In the genomic region with DNA sequence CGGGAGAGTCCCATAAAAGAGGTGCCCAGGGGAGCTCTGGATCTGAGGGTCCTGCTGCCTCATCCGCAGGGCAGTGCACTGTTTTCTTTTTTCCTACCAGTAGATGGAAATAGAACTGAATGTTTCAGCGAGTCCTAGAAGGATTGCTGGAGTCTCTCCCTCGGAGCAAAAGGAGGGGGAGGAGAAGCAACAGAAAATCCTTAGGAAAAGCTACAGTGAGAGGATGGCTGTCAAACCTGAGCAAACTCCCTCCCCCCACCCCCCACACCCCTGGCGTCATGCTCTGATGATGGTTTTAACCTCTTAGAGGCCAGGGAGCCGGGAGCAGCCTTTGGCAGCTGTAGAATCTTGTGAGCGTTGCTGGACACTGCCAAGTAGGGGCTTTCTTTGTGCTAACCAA, we compare ENCODE assay signal across 10 mouse cellular contexts.
A peak's percentile ranks its signal among the peaks of the same experiment; 100 is the strongest.
DNase-seq lines count a peak whose midpoint lies in the region; ATAC-seq and TF ChIP-seq lines count a peak whose summit lies in the region.
"Had no signal": no experiment of that assay in that cellular context is flagged by ENCODE, and none has a peak within 500 bp of the region (broad histone marks: within the 10 kb centered on the region; RNA-seq: fewer than 3 reads in every experiment).

No protein-coding gene starts in this region.

- 13% methylated on average over 7 of the region's 7 CpGs for WGBS in kidney, embryonic 15.5 days
- 15% methylated on average over 7 of the region's 7 CpGs for WGBS in heart, embryonic 15.5 days
- 7% methylated on average over 7 of the region's 7 CpGs for WGBS in midbrain, embryonic 16.5 days

- H3K4me1 ChIP-seq in kidney, embryonic 15.5 days = peaks cover 9% of the 10 kb centered on the region; the same call in 1 of the 2 replicates
- H3K4me1 ChIP-seq in heart, embryonic 15.5 days (replicated peaks) = peaks cover 18% of the 10 kb centered on the region
- H3K4me1 ChIP-seq in midbrain, embryonic 16.5 days (ENCODE audit: control insufficient read depth, insufficient read depth, low read length) = peaks cover 11% of the 10 kb centered on the region

- no peaks in the 10 kb centered on the region for H3K9me3 ChIP-seq in kidney, embryonic 15.5 days (replicated peaks)
- H3K9me3 ChIP-seq in heart, embryonic 15.5 days (replicated peaks) = no peaks in the 10 kb centered on the region
- no peaks in the 10 kb centered on the region; the same call in 1 of the 2 replicates for H3K9me3 ChIP-seq in midbrain, embryonic 16.5 days (replicated peaks; ENCODE audit: control insufficient read depth, low read length, poor library complexity, severe bottlenecking)
- H3K9me3 ChIP-seq: embryonic facial prominence, embryonic 13.5 days; limb, embryonic 12.5 days had no signal

- no peaks in the 10 kb centered on the region for H3K27me3 ChIP-seq in kidney, embryonic 15.5 days
- H3K27me3 ChIP-seq in heart, embryonic 15.5 days = no peaks in the 10 kb centered on the region
- no peaks in the 10 kb centered on the region for H3K27me3 ChIP-seq in midbrain, embryonic 16.5 days (ENCODE audit: control insufficient read depth, insufficient read depth, low read depth, low read length)
- H3K27me3 ChIP-seq: embryonic facial prominence, embryonic 13.5 days; limb, embryonic 12.5 days had no signal

- H3K27ac ChIP-seq in kidney, embryonic 15.5 days = no peak overlapping the region
- 0 out of 2 replicates have a peak overlapping the region, but pooled peaks have one; percentile 14 for H3K27ac ChIP-seq in heart, embryonic 15.5 days
- no peak overlapping the region for H3K27ac ChIP-seq in midbrain, embryonic 16.5 days (ENCODE audit: low read length)
- H3K27ac ChIP-seq: embryonic facial prominence, embryonic 13.5 days; limb, embryonic 12.5 days had no signal

- H3K9ac ChIP-seq in kidney, embryonic 15.5 days = no peak overlapping the region
- no peak overlapping the region for H3K9ac ChIP-seq in heart, embryonic 15.5 days
- H3K9ac ChIP-seq in midbrain, embryonic 16.5 days (ENCODE audit: low read depth, low read length) = 0 out of 2 replicates have a peak overlapping the region, but pooled peaks have one; percentile 36
- H3K9ac ChIP-seq: embryonic facial prominence, embryonic 13.5 days; limb, embryonic 12.5 days had no signal

- peak; percentile 33; the same call in 1 of the 2 replicates for TF ChIP-seq CTCF in brain, embryonic 14.5 days (IDR thresholded peaks at IDR 0.05; ENCODE audit: borderline replicate concordance, extremely low read depth, insufficient read depth, insufficient read length)

- H3K4me3 ChIP-seq in kidney, embryonic 15.5 days (replicated peaks) = no peak overlapping the region
- no peak overlapping the region for H3K4me3 ChIP-seq in heart, embryonic 15.5 days
- H3K4me3 ChIP-seq in midbrain, embryonic 16.5 days (ENCODE audit: low read depth, low read length) = 0 out of 2 replicates have a peak overlapping the region, but pooled peaks have one; percentile 5
- H3K4me3 ChIP-seq: embryonic facial prominence, embryonic 13.5 days; limb, embryonic 12.5 days had no signal

- H3K36me3 ChIP-seq in kidney, embryonic 15.5 days = no peaks in the 10 kb centered on the region
- H3K36me3 ChIP-seq in heart, embryonic 15.5 days = no peaks in the 10 kb centered on the region
- no peaks in the 10 kb centered on the region for H3K36me3 ChIP-seq in midbrain, embryonic 16.5 days (ENCODE audit: control insufficient read depth, insufficient read depth, low read length)
- H3K36me3 ChIP-seq: embryonic facial prominence, embryonic 13.5 days; limb, embryonic 12.5 days had no signal

- H3K4me2 ChIP-seq in kidney, embryonic 15.5 days = peak overlapping the region; percentile 35
- H3K4me2 ChIP-seq in heart, embryonic 15.5 days = peak overlapping the region; percentile 49
- peak overlapping the region; percentile 44 for H3K4me2 ChIP-seq in midbrain, embryonic 16.5 days (ENCODE audit: low read length)
- H3K4me2 ChIP-seq: embryonic facial prominence, embryonic 13.5 days; limb, embryonic 12.5 days had no signal

- TF ChIP-seq POLR2A in brain, embryonic 14.5 days (IDR thresholded peaks at IDR 0.05; ENCODE audit: borderline replicate concordance, extremely low read depth, insufficient read depth, insufficient read length, poor library complexity, severe bottlenecking) = no peak

- no peak for DNase-seq in kidney, adult 11 months
- peak; percentile 63 for DNase-seq in brain, embryonic 14.5 days (ENCODE audit: low read depth)
- no peak for DNase-seq in cerebellum, postnatal 14 days
- no peak for DNase-seq in cerebellum, adult 11-12 months
- DNase-seq in thymus, adult 18-20 months = no peak

- peak; percentile 54; the same call in 1 of the 2 replicates for ATAC-seq in kidney, embryonic 15.5 days (replicated peaks; ENCODE audit: low FRiP score)
- ATAC-seq in heart, embryonic 15.5 days (replicated peaks; ENCODE audit: insufficient number of reproducible peaks, insufficient read depth, low FRiP score, low read depth) = no peak
- peak; percentile 87 for ATAC-seq in midbrain, embryonic 16.5 days
